Mouse (Mus musculus) kidney, adult 8-10 months (tissue): ENCODE data around the gene Eya4.

Experiments
- DNase-seq, 2 experiments: peaks; one replicate each; pipeline ENCODE4 v3.0.0; 2022

Gene Eya4

DNA sequence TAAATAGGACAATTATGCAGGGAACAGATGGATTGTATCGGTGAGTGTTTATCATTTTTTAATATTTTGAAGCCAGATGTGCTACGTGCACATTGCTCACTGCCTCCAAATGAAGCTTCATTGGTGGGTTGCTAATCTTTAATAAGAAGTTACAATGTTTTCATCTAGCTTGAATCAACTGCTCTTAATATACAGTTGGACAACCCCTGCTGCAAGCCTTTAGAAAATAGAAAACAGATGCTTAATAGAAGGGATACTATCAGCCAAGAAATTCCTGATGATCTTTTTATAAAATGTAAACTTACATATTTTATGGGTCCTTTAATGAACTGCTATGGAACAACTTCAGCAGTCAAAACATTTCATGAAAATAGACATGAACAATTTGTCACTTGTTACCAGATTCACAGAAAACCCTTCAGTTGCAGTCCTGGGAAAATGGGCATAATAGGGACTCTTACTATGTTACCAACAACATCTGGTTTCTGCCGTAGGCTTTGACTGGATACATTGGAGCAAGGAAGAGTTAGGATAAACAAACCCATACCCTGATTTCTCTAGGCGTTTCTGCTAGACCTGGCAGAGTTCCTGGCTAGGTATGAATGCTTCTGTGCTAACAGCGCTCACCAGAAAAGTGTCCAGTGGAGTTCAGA is 290.4 kb downstream of the Eya4 start:
- DNase-seq: no peak

DNA sequence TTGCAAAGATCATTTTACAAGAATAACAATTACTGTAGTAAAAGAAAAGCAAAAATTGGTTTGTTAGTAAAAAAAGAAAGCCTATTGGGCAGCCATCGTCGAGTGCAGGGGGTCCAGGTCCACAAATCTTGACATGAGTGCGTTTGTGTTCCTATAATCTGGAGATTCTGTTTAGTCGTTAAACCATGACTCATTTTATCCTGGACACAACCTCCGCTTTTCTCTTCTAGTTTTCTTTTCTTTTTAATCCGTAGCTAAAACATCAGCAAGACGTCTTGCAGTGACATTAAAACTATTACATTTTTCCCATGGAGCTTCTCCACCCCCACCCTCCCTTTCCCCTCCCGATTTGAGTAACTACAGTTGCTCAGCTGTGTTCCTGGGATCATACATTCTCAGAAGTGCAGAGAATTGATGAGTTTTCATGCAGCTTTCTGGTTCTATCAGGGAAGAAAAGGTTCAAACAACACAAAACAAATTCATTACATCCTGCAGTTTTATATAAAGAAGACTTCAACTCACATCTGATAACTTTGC is 297.1 kb downstream of the Eya4 start:
- no peak for DNase-seq
